Mouse (Mus musculus) heart, embryonic 11.5 days (tissue): ENCODE measurements at regions not wholly inside any gene's neighbourhood (a gene's known extent, or its start where the extent isn't known, plus 50 kb on each side); places are given as distances from the start of the nearest gene placed in this dataset.

Experiments
- ATAC-seq: fragments of 200-750 bp; cut with Nextera tagmentation; replicated peaks from 2 replicates; pipeline ENCODE4 v1.8.0; 2017; ENCODE audit warnings: moderate library complexity; ENCODE audit not compliant: insufficient number of reproducible peaks, low FRiP score, low TSS enrichment
- H3K27ac ChIP-seq: fragments of 300-500 bp; sonication (generic); 2 replicates; pipeline ENCODE4 v1.5.1; 2014; ENCODE audit warnings: mild to moderate bottlenecking, low read depth, low read length
- H3K27me3 ChIP-seq: fragments of 300-500 bp; sonication (generic); 2 replicates; pipeline ENCODE4 v1.6.1; 2014; ENCODE audit warnings: mild to moderate bottlenecking, low read length, mixed read lengths; ENCODE audit not compliant: control insufficient read depth, insufficient read depth
- H3K36me3 ChIP-seq: fragments of 300-500 bp; sonication (generic); 2 replicates; pipeline ENCODE4 v1.6.1; 2014; ENCODE audit warnings: mild to moderate bottlenecking, low read length, moderate library complexity, mixed read lengths; ENCODE audit not compliant: control insufficient read depth, insufficient read depth
- H3K4me1 ChIP-seq: fragments of 300-500 bp; sonication (generic); 2 replicates; pipeline ENCODE4 v1.6.1; 2014; ENCODE audit warnings: low read length; ENCODE audit not compliant: control insufficient read depth, insufficient read depth
- H3K4me2 ChIP-seq: fragments of 300-500 bp; sonication (generic); 2 replicates; pipeline ENCODE4 v1.6.1; 2014; ENCODE audit warnings: mild to moderate bottlenecking, moderate library complexity
- H3K4me3 ChIP-seq: fragments of 300-500 bp; sonication (generic); 2 replicates; pipeline ENCODE4 v1.5.1; 2014; ENCODE audit warnings: low read depth, low read length
- H3K9ac ChIP-seq: fragments of 300-500 bp; sonication (generic); 2 replicates; pipeline ENCODE4 v1.6.1; 2014; ENCODE audit warnings: mild to moderate bottlenecking, low read depth, low read length, moderate library complexity
- H3K9me3 ChIP-seq: fragments of 300-500 bp; sonication (generic); replicated peaks from 2 replicates; pipeline ENCODE4 v1.6.1; 2016; ENCODE audit warnings: low read length; ENCODE audit not compliant: control insufficient read depth
- WGBS: fragments of 180-500 bp; shearing (Covaris S2); extraction: QIAGEN DNeasy Blood & Tissue Kit; methylation state at CpG from one replicate; pipeline ENCODE4 v1.1.7; 2014; ENCODE audit not compliant: insufficient replicate concordance; 5-methylcytosine and 5-hydroxymethylcytosine counted together

GRCm38 (mm10) chr5:119137409-119137808 lies 533.1 kb upstream of the Tbx3 start:
- Histone ChIP-seq H3K36me3 (no peaks in the 10 kb centered on the region), H3K27ac (no peak overlapping the region), H3K4me2 (no peak overlapping the region), H3K27me3 (peaks cover 12% of the 10 kb centered on the region), H3K9ac (no peak overlapping the region), H3K9me3 (no peaks in the 10 kb centered on the region), H3K4me3 (no peak overlapping the region), H3K4me1 (no peaks in the 10 kb centered on the region; the same call in 1 of the 2 replicates)
- ATAC-seq = no peak
- WGBS = 52% methylated on average over 13 of the region's 13 CpGs

GRCm38 (mm10) chr5:119137821-119138221 lies 532.6 kb upstream of the Tbx3 start:
- 73% methylated on average over 10 of the region's 10 CpGs for WGBS
- ATAC-seq = no peak
- Histone ChIP-seq H3K36me3 (no peaks in the 10 kb centered on the region), H3K4me1 (no peaks in the 10 kb centered on the region; the same call in 1 of the 2 replicates), H3K27me3 (peaks cover 12% of the 10 kb centered on the region), H3K4me3 (no peak overlapping the region), H3K27ac (no peak overlapping the region), H3K9ac (no peak overlapping the region), H3K9me3 (no peaks in the 10 kb centered on the region), H3K4me2 (no peak overlapping the region)

DNA sequence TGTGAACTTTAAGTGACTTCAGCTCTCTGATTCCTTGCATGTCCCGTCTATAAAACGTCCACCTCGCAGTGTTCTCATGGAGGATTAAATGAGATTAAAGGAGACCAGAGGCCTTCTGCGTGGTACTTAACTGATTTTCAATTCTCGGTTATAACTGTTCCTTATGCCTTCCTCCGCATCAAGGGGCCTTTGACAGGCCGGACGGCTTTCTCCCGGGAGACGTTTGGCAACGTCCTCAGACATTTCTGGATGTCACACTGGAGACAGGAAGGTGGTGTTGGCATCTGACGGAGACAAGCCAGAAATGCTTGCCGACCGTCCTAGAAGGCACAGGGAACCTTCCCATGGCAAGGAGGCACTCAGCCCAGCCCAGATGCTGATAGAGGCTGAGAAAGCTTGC lies 532.2 kb upstream of the Tbx3 start:
- H3K27ac ChIP-seq = no peak overlapping the region
- H3K9ac ChIP-seq = no peak overlapping the region
- ATAC-seq = no peak
- 28% methylated on average over 14 of the region's 14 CpGs for WGBS
- no peaks in the 10 kb centered on the region for H3K36me3 ChIP-seq
- H3K27me3 ChIP-seq = peaks cover 10% of the 10 kb centered on the region
- no peaks in the 10 kb centered on the region; the same call in 1 of the 2 replicates for H3K4me1 ChIP-seq
- H3K4me3 ChIP-seq = no peak overlapping the region
- H3K9me3 ChIP-seq = no peaks in the 10 kb centered on the region
- peak overlapping the region; percentile 27 for H3K4me2 ChIP-seq

- Histone ChIP-seq H3K27me3 (peaks cover 10% of the 10 kb centered on the region), H3K36me3 (no peaks in the 10 kb centered on the region), H3K4me1 (no peaks in the 10 kb centered on the region; the same call in 1 of the 2 replicates), H3K4me3 (no peak overlapping the region), H3K27ac (no peak overlapping the region), H3K9me3 (no peaks in the 10 kb centered on the region), H3K9ac (no peak overlapping the region), H3K4me2 (no peak overlapping the region)
- ATAC-seq = no peak
- 35% methylated on average over 7 of the region's 7 CpGs for WGBS
These were observed 531.1 kb upstream of the Tbx3 start for GRCm38 (mm10) chr5:119139336-119139735.

DNA sequence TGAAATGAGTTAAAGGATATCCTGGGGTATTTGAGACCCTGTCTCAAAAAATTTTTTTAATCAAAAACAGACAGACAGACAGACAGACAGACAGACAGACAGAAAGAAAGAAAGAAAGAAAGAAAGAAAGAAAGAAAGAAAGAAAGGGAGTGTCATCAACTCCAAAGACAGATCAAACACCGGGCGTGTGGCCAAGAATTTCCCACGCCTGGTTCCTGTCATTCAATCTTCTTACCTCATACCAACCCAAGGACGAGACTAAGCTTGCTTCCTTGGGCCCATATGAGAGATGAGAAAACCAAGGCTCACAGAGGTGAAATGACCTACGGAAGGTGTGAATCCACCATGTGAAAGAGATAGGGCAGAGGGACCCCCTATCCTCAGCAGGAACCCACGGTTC lies 530.7 kb upstream of the Tbx3 start:
- Histone ChIP-seq H3K9me3 (no peaks in the 10 kb centered on the region), H3K4me1 (no peaks in the 10 kb centered on the region; the same call in 1 of the 2 replicates), H3K9ac (no peak overlapping the region), H3K4me2 (no peak overlapping the region), H3K4me3 (no peak overlapping the region), H3K27ac (no peak overlapping the region), H3K36me3 (no peaks in the 10 kb centered on the region), H3K27me3 (peaks cover 10% of the 10 kb centered on the region)
- 64% methylated on average over 6 of the region's 6 CpGs for WGBS
- ATAC-seq = no peak

GRCm38 (mm10) chr5:119143411-119143810 lies 527.1 kb upstream of the Tbx3 start:
- WGBS = 53% methylated on average over 8 of the region's 8 CpGs
- no peak for ATAC-seq
- no peaks in the 10 kb centered on the region for H3K4me1 ChIP-seq
- no peak overlapping the region for H3K27ac ChIP-seq
- no peak overlapping the region for H3K4me3 ChIP-seq
- no peak overlapping the region for H3K4me2 ChIP-seq
- peaks cover 4% of the 10 kb centered on the region; the same call in 1 of the 2 replicates for H3K27me3 ChIP-seq
- no peaks in the 10 kb centered on the region for H3K36me3 ChIP-seq
- H3K9ac ChIP-seq = no peak overlapping the region
- peaks cover 3% of the 10 kb centered on the region; the same call in 1 of the 2 replicates for H3K9me3 ChIP-seq

- no peaks in the 10 kb centered on the region for H3K4me1 ChIP-seq
- H3K36me3 ChIP-seq = no peaks in the 10 kb centered on the region
- no peaks in the 10 kb centered on the region for H3K27me3 ChIP-seq
- H3K9ac ChIP-seq = no peak overlapping the region
- H3K4me3 ChIP-seq = no peak overlapping the region
- H3K4me2 ChIP-seq = no peak overlapping the region
- peaks cover 3% of the 10 kb centered on the region; the same call in 1 of the 2 replicates for H3K9me3 ChIP-seq
- ATAC-seq = no peak
- no peak overlapping the region for H3K27ac ChIP-seq
- WGBS = 71% methylated on average over 25 of the region's 25 CpGs
These were observed 520.9 kb upstream of the Tbx3 start for GRCm38 (mm10) chr5:119149389-119150185.

DNA sequence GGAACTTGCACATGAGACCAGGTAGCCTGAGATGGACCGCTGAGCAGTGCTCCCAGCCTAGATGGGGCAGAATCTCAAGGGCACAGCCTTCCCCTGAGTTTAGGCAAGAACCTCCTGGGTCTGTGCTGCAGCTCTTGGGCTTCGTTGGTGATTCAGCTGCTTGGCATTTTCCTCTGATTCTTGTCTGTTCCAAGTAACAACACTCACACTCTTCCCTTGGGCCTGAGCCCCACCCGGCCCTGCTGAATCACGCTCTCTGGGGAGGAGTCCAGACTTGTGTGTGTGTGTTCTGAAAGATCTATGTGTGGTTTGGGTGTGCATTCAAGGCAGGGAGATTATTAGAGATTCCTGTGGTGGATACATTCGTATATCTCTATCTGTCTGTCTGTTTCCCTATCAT lies 517.4 kb upstream of the Tbx3 start:
- ATAC-seq = no peak
- no peak overlapping the region for H3K9ac ChIP-seq
- no peaks in the 10 kb centered on the region for H3K4me1 ChIP-seq
- 70% methylated on average over 5 of the region's 5 CpGs for WGBS
- H3K27ac ChIP-seq = no peak overlapping the region
- no peaks in the 10 kb centered on the region for H3K27me3 ChIP-seq
- H3K36me3 ChIP-seq = no peaks in the 10 kb centered on the region
- no peaks in the 10 kb centered on the region for H3K9me3 ChIP-seq
- no peak overlapping the region for H3K4me2 ChIP-seq
- no peak overlapping the region for H3K4me3 ChIP-seq

DNA sequence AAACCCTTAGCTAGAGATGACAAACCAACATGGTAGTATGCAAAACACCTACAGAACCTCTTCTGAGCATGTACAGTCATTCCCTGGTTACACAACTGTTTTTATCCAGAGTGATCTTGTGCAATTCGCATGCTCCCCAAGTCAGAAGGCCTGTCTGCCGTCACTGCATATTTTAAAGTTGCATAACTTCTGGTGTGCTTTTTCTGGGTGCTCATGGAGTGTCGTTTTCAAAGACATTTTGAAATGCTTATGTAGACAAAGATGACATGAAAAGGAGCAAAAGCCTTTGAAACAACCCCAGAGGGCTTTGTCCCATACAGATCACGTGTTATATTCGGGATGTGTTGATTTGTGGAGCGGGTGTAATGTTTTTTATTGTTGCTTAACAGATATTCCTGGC lies 513.8 kb upstream of the Tbx3 start:
- no peaks in the 10 kb centered on the region for H3K27me3 ChIP-seq
- no peaks in the 10 kb centered on the region for H3K9me3 ChIP-seq
- no peaks in the 10 kb centered on the region for H3K4me1 ChIP-seq
- no peak overlapping the region for H3K4me2 ChIP-seq
- H3K36me3 ChIP-seq = no peaks in the 10 kb centered on the region
- no peak overlapping the region for H3K4me3 ChIP-seq
- no peak overlapping the region for H3K9ac ChIP-seq
- no peak overlapping the region for H3K27ac ChIP-seq
- no peak for ATAC-seq
- 81% methylated on average over 6 of the region's 6 CpGs for WGBS
